4 mouse cellular contexts compared by ENCODE assay signal in the genomic region with DNA sequence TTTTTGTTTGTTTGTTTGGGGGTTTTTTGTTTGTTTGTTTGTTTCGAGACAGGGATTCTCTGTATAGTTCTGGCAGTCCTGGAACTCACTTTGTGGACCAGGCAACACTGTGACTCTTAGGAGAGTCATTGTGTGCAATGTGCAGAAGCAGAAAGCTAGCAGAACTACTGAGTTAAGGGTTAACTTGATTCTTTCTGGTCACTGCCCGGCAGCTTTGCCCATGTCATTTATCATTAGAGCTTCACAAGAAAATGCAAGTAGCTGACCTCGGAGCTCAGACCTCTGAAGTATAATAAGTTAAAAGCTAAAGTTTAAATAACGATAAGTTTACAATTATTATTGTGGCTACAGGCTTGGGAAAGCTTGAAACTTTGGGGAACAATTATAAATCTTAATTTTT. TPM values are rescaled to one million over a fixed set of nuclear protein-coding genes. Genes with fewer than 3 reads are reported as not detected.
"Had no signal": no experiment of that assay in that cellular context is flagged by ENCODE, and none has a peak within 500 bp of the region (broad histone marks: within the 10 kb centered on the region; RNA-seq: fewer than 3 reads in every experiment).

No protein-coding gene starts in this region.

RNA-seq across cellular contexts. Expression of gene Asphd1, which starts 31.0 kb away (rescaled TPM):
- total RNA-seq: neutrophil, adult 5-6 weeks had no signal
- polyA plus RNA-seq: spleen, adult 2 months; thymus, postnatal 0 days; urinary bladder, adult 2 months had no signal
